Mouse (Mus musculus) lung, embryonic 16.5 days (tissue): ENCODE results near the gene Wdr46. TPM values are rescaled to one million over a fixed set of nuclear protein-coding genes. Genes with fewer than 3 reads are reported as not detected.

ENCODE experiments used
- ATAC-seq: fragments of 200-750 bp; cut with Nextera tagmentation; 2 replicates; pipeline ENCODE4 v1.8.0; 2017; ENCODE audit warnings: low read depth, mild to moderate bottlenecking, moderate library complexity
- H3K27ac ChIP-seq: fragments of 300-500 bp; sonication (generic); 2 replicates; pipeline ENCODE4 v1.5.1; 2014; ENCODE audit warnings: mild to moderate bottlenecking, control low read depth, low read length
- H3K27me3 ChIP-seq: fragments of 300-500 bp; sonication (generic); 2 replicates; pipeline ENCODE4 v1.6.1; 2014; ENCODE audit warnings: low read depth, low read length, mixed read lengths; ENCODE audit not compliant: control insufficient read depth, insufficient read depth
- H3K36me3 ChIP-seq: fragments of 300-500 bp; sonication (generic); 2 replicates; pipeline ENCODE4 v1.6.1; 2014; ENCODE audit warnings: low read length; ENCODE audit not compliant: control insufficient read depth, insufficient read depth
- H3K4me1 ChIP-seq: fragments of 300-500 bp; sonication (generic); replicated peaks from 2 replicates; pipeline ENCODE4 v1.6.1; 2014; ENCODE audit warnings: low read length, mixed read lengths; ENCODE audit not compliant: control insufficient read depth, insufficient read depth
- H3K4me2 ChIP-seq: fragments of 300-500 bp; sonication (generic); 2 replicates; pipeline ENCODE4 v1.6.1; 2014; ENCODE audit warnings: low read depth, low read length, control low read depth
- H3K4me3 ChIP-seq: fragments of 300-500 bp; sonication (generic); 2 replicates; pipeline ENCODE4 v1.5.1; 2014; ENCODE audit warnings: mild to moderate bottlenecking, low read length, control low read depth
- H3K9ac ChIP-seq: fragments of 300-500 bp; sonication (generic); 2 replicates; pipeline ENCODE4 v1.6.1; 2014; ENCODE audit warnings: low read length, control low read depth
- H3K9me3 ChIP-seq: fragments of 300-500 bp; sonication (generic); 2 replicates; pipeline ENCODE4 v1.6.1; 2016; ENCODE audit warnings: low read length; ENCODE audit not compliant: control insufficient read depth
- WGBS: fragments of 180-500 bp; shearing (Covaris S2); extraction: QIAGEN DNeasy Blood & Tissue Kit; methylation state at CpG from one replicate; pipeline ENCODE4 v1.1.7; 2014; 5-methylcytosine and 5-hydroxymethylcytosine counted together
- polyA plus RNA-seq: library from polyadenylated mRNA; unstranded; fragments of >200 nt; fragmentation: Nextera tagmentation; extraction: Ambion mirVana; gene quantifications from 2 replicates; pipeline ENCODE4 v1.2.1, GENCODE M21; 2015

Gene Wdr46
- polyA plus RNA-seq, 1 experiment from 2014 or later: 20.2 TPM

DNA sequence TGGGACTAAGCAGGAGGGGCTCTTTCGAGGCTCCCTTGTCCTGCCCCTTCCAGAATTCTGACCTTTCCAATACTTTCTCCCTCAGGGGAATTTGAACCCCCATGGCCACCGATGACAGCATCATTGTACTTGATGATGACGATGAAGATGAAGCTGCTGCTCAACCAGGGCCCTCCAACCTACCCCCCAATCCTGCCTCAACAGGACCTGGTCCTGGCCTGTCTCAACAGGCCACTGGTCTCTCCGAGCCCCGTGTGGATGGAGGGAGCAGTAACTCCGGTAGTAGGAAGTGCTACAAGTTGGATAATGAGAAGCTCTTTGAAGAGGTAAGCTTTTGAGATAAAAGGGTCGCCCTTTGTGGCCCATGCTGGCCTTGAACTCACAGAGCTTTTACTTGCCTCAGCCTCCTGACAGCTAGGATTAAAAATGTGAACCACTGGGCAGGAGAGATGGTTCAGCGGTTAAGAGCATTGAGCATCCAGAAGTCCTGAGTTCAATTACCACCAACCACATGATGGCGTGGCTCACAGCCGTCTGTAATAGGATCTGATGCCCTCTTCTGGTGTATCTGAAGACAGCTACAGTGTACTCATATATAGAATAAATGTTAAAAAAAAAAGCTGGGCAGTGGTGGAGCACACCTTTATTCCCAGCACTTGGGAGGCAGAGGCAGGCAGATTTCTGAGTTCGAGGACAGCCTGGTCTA is 30.0 kb upstream of the Wdr46 start:
- H3K27me3 ChIP-seq: no peaks in the 10 kb centered on the region
- peaks cover 28% of the 10 kb centered on the region for H3K36me3 ChIP-seq
- H3K4me2 ChIP-seq: peak overlapping the region; percentile 92
- ATAC-seq: no peak
- 46% methylated on average over 11 of the region's 11 CpGs for WGBS
- peaks cover 16% of the 10 kb centered on the region for H3K4me1 ChIP-seq
- peak overlapping the region; percentile 95 for H3K9ac ChIP-seq
- peak overlapping the region; percentile 99 for H3K4me3 ChIP-seq
- peak overlapping the region; percentile 94 for H3K27ac ChIP-seq
- H3K9me3 ChIP-seq: no peaks in the 10 kb centered on the region

DNA sequence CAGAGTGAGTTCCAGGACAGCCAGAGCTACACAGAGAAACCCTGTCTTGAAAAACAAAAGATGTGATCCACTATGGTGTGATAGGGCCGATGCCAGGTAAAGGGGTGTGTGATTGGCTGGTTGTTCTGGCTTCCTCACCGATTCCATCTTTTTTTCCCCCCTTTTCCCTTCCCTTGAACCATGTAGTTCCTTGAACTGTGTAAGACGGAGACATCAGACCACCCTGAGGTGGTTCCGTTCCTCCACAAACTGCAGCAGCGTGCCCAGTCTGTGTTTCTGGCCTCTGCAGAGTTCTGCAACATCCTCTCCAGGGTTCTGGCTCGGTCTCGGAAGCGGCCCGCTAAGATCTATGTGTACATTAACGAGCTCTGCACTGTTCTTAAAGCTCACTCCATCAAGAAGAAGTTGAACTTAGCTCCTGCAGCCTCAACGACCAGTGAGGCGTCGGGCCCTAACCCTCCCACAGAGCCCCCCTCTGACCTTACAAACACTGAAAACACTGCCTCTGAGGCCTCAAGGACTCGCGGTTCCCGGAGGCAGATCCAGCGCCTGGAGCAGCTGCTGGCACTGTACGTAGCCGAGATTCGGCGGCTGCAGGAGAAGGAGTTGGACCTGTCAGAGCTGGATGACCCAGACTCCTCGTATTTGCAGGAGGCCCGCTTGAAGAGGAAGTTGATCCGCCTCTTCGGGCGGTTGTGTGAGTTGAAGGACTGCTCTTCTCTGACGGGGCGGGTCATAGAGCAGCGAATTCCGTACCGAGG is 29.2 kb upstream of the Wdr46 start:
- H3K27me3 ChIP-seq: no peaks in the 10 kb centered on the region
- H3K36me3 ChIP-seq: peaks cover 28% of the 10 kb centered on the region
- no peak overlapping the region for H3K27ac ChIP-seq
- H3K4me3 ChIP-seq: no peak overlapping the region
- H3K4me2 ChIP-seq: no peak overlapping the region
- 81% methylated on average over 31 of the region's 31 CpGs for WGBS
- H3K9me3 ChIP-seq: no peaks in the 10 kb centered on the region
- peaks cover 17% of the 10 kb centered on the region for H3K4me1 ChIP-seq
- no peak overlapping the region for H3K9ac ChIP-seq
- no peak for ATAC-seq

GRCm38 (mm10) chr17:33911813-33912414 is 28.5 kb upstream of the Wdr46 start:
- Histone ChIP-seq H3K27me3 (no peaks in the 10 kb centered on the region), H3K4me2 (no peak overlapping the region), H3K4me3 (no peak overlapping the region), H3K36me3 (peaks cover 28% of the 10 kb centered on the region), H3K27ac (no peak overlapping the region), H3K4me1 (peaks cover 20% of the 10 kb centered on the region), H3K9ac (no peak overlapping the region), H3K9me3 (no peaks in the 10 kb centered on the region)
- no peak for ATAC-seq
- 86% methylated on average over 28 of the region's 28 CpGs for WGBS

GRCm38 (mm10) chr17:33913264-33913663 is 27.2 kb upstream of the Wdr46 start:
- H3K4me3 ChIP-seq: no peak overlapping the region
- 88% methylated on average over 10 of the region's 10 CpGs for WGBS
- no peak overlapping the region for H3K27ac ChIP-seq
- H3K36me3 ChIP-seq: peaks cover 39% of the 10 kb centered on the region
- H3K27me3 ChIP-seq: no peaks in the 10 kb centered on the region
- H3K4me2 ChIP-seq: no peak overlapping the region
- H3K9me3 ChIP-seq: no peaks in the 10 kb centered on the region
- H3K4me1 ChIP-seq: peaks cover 20% of the 10 kb centered on the region
- ATAC-seq: no peak
- H3K9ac ChIP-seq: no peak overlapping the region

DNA sequence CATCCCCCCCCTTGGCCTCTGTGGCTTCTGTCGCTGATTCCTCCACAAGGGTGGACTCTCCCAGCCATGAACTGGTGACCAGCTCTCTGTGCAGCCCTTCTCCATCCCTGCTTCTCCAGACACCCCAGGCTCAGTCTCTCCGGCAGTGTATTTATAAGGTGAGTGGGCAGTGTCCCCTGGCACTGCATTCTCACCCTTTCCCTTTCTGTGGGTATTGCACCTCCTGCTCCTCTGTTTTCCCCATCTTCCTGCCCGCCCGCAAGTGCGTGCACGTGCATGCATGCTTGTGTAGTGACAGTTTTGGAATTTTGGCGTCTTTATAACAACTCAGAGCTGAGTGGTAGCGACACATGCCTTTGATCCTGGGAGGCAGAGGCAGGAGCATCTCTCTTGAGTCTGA is 26.6 kb upstream of the Wdr46 start:
- H3K27ac ChIP-seq: no peak overlapping the region
- H3K9me3 ChIP-seq: no peaks in the 10 kb centered on the region
- no peak overlapping the region for H3K9ac ChIP-seq
- no peak overlapping the region for H3K4me2 ChIP-seq
- 93% methylated on average over 8 of the region's 8 CpGs for WGBS
- H3K4me1 ChIP-seq: peaks cover 26% of the 10 kb centered on the region
- no peak for ATAC-seq
- H3K36me3 ChIP-seq: peaks cover 39% of the 10 kb centered on the region
- no peaks in the 10 kb centered on the region for H3K27me3 ChIP-seq
- H3K4me3 ChIP-seq: no peak overlapping the region

DNA sequence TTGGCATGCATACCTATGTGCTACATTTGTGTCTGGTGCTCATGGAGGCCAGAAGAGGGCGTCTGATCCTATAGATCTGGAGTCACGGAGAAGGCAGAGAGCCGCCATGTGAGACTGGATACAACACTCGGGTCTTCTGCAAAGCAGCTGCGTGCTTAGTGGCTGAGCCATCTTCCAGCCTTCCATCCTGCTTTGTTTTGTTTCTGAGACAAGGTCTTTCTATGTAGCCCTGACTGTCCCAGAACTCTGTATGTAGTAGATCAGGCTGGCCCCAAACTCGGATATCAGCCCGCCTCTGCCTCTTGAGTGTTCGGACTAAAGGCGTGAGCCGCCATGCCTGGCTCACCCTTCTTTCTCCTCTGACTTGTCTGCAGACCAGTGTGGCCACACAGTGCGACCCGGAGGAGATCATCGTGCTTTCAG is 25.5 kb upstream of the Wdr46 start:
- H3K9me3 ChIP-seq: no peaks in the 10 kb centered on the region
- H3K4me3 ChIP-seq: no peak overlapping the region; the same call in 1 of the 2 replicates
- H3K27ac ChIP-seq: 0 out of 2 replicates have a peak overlapping the region, but pooled peaks have one; percentile 42
- peaks cover 30% of the 10 kb centered on the region for H3K4me1 ChIP-seq
- H3K9ac ChIP-seq: no peak overlapping the region
- ATAC-seq: no peak
- WGBS: 72% methylated on average over 13 of the region's 13 CpGs
- H3K36me3 ChIP-seq: peaks cover 39% of the 10 kb centered on the region
- peak overlapping the region; percentile 73 for H3K4me2 ChIP-seq
- no peaks in the 10 kb centered on the region for H3K27me3 ChIP-seq

DNA sequence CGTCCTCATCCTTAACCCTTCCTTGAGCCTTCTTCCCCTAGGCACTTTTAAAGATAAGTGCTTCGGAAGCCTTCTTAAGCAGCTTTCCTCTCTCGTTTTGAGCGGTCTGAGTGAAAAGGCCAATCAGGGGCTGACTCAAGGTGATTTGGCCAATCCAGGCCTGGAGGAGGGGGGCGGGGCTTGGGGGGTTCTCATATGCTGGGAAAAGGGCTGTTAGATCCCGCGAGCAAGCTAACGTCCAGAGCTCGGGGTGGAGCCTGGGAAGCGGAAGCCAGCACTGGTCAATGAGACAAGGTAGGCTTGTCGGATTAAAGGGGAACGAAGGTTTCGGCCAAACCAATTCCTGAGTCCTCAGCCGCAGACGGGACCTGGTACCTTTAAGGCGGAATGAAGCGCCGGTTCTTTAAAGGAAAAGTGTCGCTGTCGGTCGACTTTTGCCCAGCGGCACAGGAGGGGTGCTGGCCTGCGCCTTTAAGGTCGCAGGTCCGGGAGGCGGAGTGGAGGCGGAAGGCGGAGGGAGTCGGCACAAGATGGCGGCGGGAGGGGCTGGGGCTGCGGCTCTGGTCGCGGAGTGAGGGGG is 24.7 kb upstream of the Wdr46 start, which contains the start of the genes Tapbp and Zbtb22:
Gene Tapbp, plus strand, starts transcription at position 229 of the 580 bp plus-strand sequence.
Gene Zbtb22, plus strand, starts transcription at position 234 of the 580 bp plus-strand sequence.
- peak within 1 kb of the TSS; percentile 73 for H3K4me2 ChIP-seq
- peak; percentile 92 for ATAC-seq
- 1% methylated on average over 31 of the region's 34 CpGs for WGBS
- peaks cover 24% of the 10 kb centered on the region for H3K4me1 ChIP-seq
- peak within 1 kb of the TSS; percentile 70 for H3K9ac ChIP-seq
- no peaks in the 10 kb centered on the region for H3K9me3 ChIP-seq
- peak within 1 kb of the TSS; percentile 85 for H3K27ac ChIP-seq
- peaks cover 39% of the 10 kb centered on the region for H3K36me3 ChIP-seq
- H3K27me3 ChIP-seq: no peaks in the 10 kb centered on the region
- H3K4me3 ChIP-seq: peak within 1 kb of the TSS; percentile 65

DNA sequence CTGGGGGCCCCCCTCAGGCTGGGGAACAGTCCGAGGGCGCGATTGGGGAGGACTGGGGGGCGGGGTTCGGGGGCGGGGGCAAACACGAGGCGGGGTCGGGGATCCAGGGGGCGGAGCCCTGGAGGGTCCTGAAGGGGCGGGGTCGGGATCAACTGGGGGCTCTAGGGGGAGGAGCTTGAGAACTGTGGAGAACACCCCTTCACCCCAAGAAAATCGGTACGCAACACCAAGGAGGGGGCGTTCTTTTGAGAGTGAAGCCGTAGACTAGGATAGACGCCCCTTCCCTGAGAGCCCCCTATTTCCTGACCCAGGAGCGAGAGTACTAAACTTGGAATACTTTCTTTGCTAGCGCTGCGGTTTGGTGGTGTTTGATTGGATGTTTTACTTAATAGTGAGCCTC is 24.2 kb upstream of the Wdr46 start:
- Histone ChIP-seq H3K9me3 (no peaks in the 10 kb centered on the region), H3K27me3 (no peaks in the 10 kb centered on the region), H3K4me1 (peaks cover 24% of the 10 kb centered on the region), H3K27ac (peak overlapping the region; percentile 85), H3K4me2 (peak overlapping the region; percentile 73), H3K4me3 (peak overlapping the region; percentile 65), H3K9ac (peak overlapping the region; percentile 70), H3K36me3 (peaks cover 36% of the 10 kb centered on the region)
- ATAC-seq: peak; percentile 17
- 1% methylated on average over 20 of the region's 20 CpGs for WGBS
